Mouse (Mus musculus) spleen, adult 2 months (tissue): Measurements from ENCODE around the gene Enpp7. TPM values are rescaled to one million over a fixed set of nuclear protein-coding genes. Genes with fewer than 3 reads are reported as not detected.
A peak's percentile ranks its signal among the peaks of the same experiment; 100 is the strongest.

Experiments
- DNase-seq, 2 experiments: peaks; one replicate each; pipeline versions ENCODE4 v3.0.0 to v3.0.0-alpha.2; 2012 to 2021; ENCODE audit warnings: low spot score in 2 of 2, low read depth in 1 of 2
- H3K27ac ChIP-seq: fragments of 200-500 bp; 2 replicates; pipeline ENCODE4 v1.5.1; 2012; ENCODE audit warnings: low read length, inconsistent platforms; ENCODE audit not compliant: insufficient read depth
- H3K27me3 ChIP-seq: fragments of 200-500 bp; 2 replicates; pipeline ENCODE4 v1.6.1; 2012; ENCODE audit warnings: mild to moderate bottlenecking, moderate library complexity, low read length, inconsistent platforms; ENCODE audit not compliant: control insufficient read depth, insufficient read depth
- H3K36me3 ChIP-seq: fragments of 200-500 bp; 2 replicates; pipeline ENCODE4 v1.6.1; 2012; ENCODE audit warnings: mild to moderate bottlenecking, low read length, inconsistent platforms; ENCODE audit not compliant: control insufficient read depth, insufficient read depth
- H3K4me1 ChIP-seq: fragments of 200-500 bp; 2 replicates; pipeline ENCODE4 v1.6.1; 2011; ENCODE audit warnings: inconsistent platforms; ENCODE audit not compliant: control insufficient read depth, insufficient read depth, insufficient read length
- H3K4me3 ChIP-seq: fragments of 200-500 bp; 2 replicates; pipeline ENCODE4 v1.5.1; 2011; ENCODE audit warnings: mild to moderate bottlenecking, inconsistent platforms; ENCODE audit not compliant: insufficient read depth, insufficient read length; ENCODE audit errors: extremely low read depth
- CTCF ChIP-seq: fragments of 200-500 bp; IDR thresholded peaks from 2 replicates; pipeline ENCODE4 v1.5.1; 2011; ENCODE audit warnings: mild to moderate bottlenecking, inconsistent platforms; ENCODE audit not compliant: insufficient read depth, insufficient read length, insufficient replicate concordance; ENCODE audit errors: extremely low read depth
- POLR2A ChIP-seq: fragments of 200-500 bp; IDR thresholded peaks from 2 replicates; pipeline ENCODE4 v1.6.1; 2011; ENCODE audit warnings: low read depth, low read length, inconsistent platforms
- WGBS: fragments of 180-500 bp; shearing (Covaris S2); methylation state at CpG from one replicate; pipeline ENCODE4 v1.1.7; 2018; 5-methylcytosine and 5-hydroxymethylcytosine counted together
- polyA plus RNA-seq: library from polyadenylated mRNA; depleted of rRNA; stranded (reverse); fragments of >200 nt; gene quantifications from 2 replicates; pipeline ENCODE4 v1.2.3, GENCODE M21; 2012

The Enpp7 gene
- polyA plus RNA-seq, 1 experiment: not detected

GRCm38 (mm10) chr11:119033874-119034558 is 46.0 kb downstream of the Enpp7 start:
- TF ChIP-seq POLR2A (no peak), CTCF (peak; percentile 98)
- H3K27me3 ChIP-seq: peaks cover 13% of the 10 kb centered on the region
- no peaks in the 10 kb centered on the region for H3K4me1 ChIP-seq
- H3K27ac ChIP-seq: no peak overlapping the region
- WGBS: 6% methylated on average over 26 of the region's 26 CpGs
- DNase-seq: peak; percentile 59 to 84
- H3K4me3 ChIP-seq: peak overlapping the region; percentile 16; the same call in 1 of the 2 replicates
- H3K36me3 ChIP-seq: peaks cover 8% of the 10 kb centered on the region; the same call in 1 of the 2 replicates

- Histone ChIP-seq H3K4me1 (peaks cover under 1% of the 10 kb centered on the region; the same call in 1 of the 2 replicates), H3K4me3 (no peak overlapping the region), H3K27me3 (peaks cover 13% of the 10 kb centered on the region), H3K36me3 (peaks cover 8% of the 10 kb centered on the region; the same call in 1 of the 2 replicates), H3K27ac (no peak overlapping the region)
- DNase-seq: no peak
- 18% methylated on average over 19 of the region's 19 CpGs for WGBS
- no peak for TF ChIP-seq CTCF
Measured at GRCm38 (mm10) chr11:119034635-119035034, 46.6 kb downstream of the Enpp7 start.

- H3K36me3 ChIP-seq: peaks cover 8% of the 10 kb centered on the region; the same call in 1 of the 2 replicates
- no peak for DNase-seq
- peaks cover 5% of the 10 kb centered on the region; the same call in 1 of the 2 replicates for H3K4me1 ChIP-seq
- H3K4me3 ChIP-seq: no peak overlapping the region
- WGBS: 13% methylated on average over 21 of the region's 21 CpGs
- no peak overlapping the region for H3K27ac ChIP-seq
- peaks cover 13% of the 10 kb centered on the region for H3K27me3 ChIP-seq
- TF ChIP-seq CTCF (no peak), POLR2A (no peak)
Measured at GRCm38 (mm10) chr11:119035094-119035685, 47.2 kb downstream of the Enpp7 start.

GRCm38 (mm10) chr11:119035686-119036165 is 47.7 kb downstream of the Enpp7 start:
- no peak for TF ChIP-seq CTCF
- no peak for TF ChIP-seq POLR2A
- Histone ChIP-seq H3K4me1 (peaks cover 5% of the 10 kb centered on the region; the same call in 1 of the 2 replicates), H3K27ac (no peak overlapping the region), H3K4me3 (no peak overlapping the region), H3K27me3 (peaks cover 13% of the 10 kb centered on the region), H3K36me3 (peaks cover 8% of the 10 kb centered on the region; the same call in 1 of the 2 replicates)
- DNase-seq: no peak
- WGBS: 18% methylated on average over 21 of the region's 21 CpGs

GRCm38 (mm10) chr11:119036447-119036846 is 48.5 kb downstream of the Enpp7 start:
- WGBS: 19% methylated on average over 15 of the region's 15 CpGs
- DNase-seq: no peak
- peaks cover 13% of the 10 kb centered on the region for H3K27me3 ChIP-seq
- peaks cover 8% of the 10 kb centered on the region for H3K4me1 ChIP-seq
- TF ChIP-seq POLR2A (no peak), CTCF (no peak)
- no peak overlapping the region for H3K4me3 ChIP-seq
- peaks cover 8% of the 10 kb centered on the region; the same call in 1 of the 2 replicates for H3K36me3 ChIP-seq
- H3K27ac ChIP-seq: no peak overlapping the region

- H3K4me1 ChIP-seq: peaks cover 14% of the 10 kb centered on the region
- H3K4me3 ChIP-seq: no peak overlapping the region
- H3K27me3 ChIP-seq: peaks cover 17% of the 10 kb centered on the region
- TF ChIP-seq POLR2A: no peak
- no peak for TF ChIP-seq CTCF
- no peak for DNase-seq
- no peak overlapping the region for H3K27ac ChIP-seq
- H3K36me3 ChIP-seq: peaks cover 8% of the 10 kb centered on the region; the same call in 1 of the 2 replicates
- WGBS: 45% methylated on average over 57 of the region's 57 CpGs
Measured at GRCm38 (mm10) chr11:119036934-119037779, 49.2 kb downstream of the Enpp7 start.
